Mouse (Mus musculus): ENCODE data around the gene Ucp2.
"Not testable (repeated sequence)": the region's sequence is repeated elsewhere in the genome, so short reads cannot be mapped to it uniquely, and the experiment has no call there.

The Ucp2 gene

DNA sequence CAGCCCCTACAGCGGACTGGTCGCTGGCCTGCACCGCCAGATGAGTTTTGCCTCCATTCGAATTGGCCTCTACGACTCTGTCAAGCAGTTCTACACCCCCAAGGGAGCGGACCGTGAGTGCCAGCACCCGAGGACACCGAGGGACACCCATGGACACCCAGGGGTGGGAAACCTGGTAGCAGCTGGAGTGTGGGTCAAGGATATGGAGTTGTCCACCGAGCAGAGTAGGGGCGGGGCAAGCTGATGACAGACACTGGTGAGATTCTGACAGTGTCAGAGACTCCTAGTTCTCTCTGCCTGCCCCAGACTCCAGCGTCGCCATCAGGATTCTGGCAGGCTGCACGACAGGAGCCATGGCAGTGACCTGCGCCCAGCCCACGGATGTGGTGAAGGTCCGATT lies 13.0 kb upstream of the Ucp2 start:
- DNase-seq, result no peak

DNA sequence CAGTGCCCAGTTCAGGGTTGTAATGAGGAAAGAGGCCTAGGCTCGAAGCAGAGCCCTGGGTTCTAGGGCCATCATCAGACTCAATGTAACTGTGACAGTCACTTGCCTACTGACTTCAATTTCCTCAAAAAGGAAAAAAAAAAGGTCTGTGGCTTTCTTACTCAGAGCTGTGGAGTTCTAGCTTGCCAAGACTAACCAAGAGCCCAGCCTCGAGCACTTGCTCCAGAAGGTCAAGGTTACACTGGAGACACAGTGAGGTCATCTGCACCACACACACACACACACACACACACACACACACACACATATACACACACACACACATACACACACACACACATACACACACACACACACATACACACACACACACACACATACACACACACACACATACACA lies 11.1 kb upstream of the Ucp2 start:
- DNase-seq, result not testable (repeated sequence)

DNA sequence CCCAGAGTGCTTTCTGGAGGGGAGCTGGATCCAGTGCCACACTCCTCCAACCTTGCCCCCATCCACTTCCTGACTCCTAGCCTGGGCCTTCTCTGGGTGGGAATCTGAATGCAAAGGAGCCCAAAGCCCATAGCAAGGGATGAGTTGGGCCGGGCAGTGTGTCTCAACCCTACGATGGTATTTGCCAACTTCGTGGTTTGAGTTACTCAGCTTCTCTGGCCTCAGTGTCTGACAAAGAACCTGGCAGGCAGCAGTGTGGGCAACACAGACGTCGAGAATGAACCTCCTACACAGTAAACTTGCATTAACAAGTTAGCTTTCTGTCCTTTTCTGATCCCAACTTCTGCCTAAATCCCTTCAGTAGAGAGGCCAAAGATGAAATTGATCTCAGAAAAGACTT lies 8.6 kb upstream of the Ucp2 start:
- no peak for DNase-seq

DNA sequence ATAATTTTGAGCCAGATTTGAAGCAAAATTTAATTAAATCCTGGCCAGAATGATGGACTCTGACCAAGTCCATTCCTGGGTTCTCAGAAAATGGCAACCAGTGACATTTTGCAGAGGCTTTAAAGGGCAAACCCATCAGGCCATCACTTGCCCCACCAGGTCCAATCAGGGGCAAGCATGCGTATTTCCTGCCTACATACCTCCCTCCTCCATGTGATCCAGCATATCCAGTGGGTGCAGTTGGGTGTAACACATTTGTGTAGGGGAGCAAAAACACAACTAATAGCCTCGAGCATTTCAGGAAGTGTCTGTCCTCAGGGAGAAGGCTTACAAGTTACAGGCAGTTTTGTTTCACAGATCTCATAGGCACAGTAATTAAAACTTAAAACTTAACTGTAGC lies 5.8 kb upstream of the Ucp2 start:
- DNase-seq, result no peak

DNA sequence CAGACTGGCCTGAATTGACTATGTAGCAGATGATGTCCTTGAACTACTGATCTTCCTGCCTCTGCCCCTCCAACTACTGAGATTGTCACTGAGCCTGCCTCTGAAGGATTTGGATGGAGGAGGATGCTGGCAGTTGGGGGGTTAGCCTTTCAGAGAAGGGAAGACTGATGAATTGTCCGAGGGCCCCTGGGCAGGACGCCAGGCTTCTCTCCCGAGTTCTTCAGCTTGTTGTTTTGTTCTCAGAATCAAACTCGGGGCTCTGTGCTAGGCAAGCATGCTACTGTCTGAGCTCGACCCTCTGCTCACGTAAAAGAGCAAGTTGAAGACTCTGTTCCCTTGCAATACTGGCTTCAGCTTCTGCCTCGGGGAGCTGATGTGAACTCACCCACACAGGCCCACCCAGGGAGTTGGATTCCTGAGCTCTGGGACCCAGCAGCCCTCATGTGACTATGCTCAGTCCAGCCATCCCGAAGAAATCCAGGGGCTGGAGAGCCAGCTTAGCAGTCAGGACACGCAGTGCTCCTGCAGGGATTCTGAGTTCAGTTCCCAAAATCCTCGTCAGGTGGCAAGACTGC lies 4.6 kb upstream of the Ucp2 start:
- DNase-seq, result no peak

DNA sequence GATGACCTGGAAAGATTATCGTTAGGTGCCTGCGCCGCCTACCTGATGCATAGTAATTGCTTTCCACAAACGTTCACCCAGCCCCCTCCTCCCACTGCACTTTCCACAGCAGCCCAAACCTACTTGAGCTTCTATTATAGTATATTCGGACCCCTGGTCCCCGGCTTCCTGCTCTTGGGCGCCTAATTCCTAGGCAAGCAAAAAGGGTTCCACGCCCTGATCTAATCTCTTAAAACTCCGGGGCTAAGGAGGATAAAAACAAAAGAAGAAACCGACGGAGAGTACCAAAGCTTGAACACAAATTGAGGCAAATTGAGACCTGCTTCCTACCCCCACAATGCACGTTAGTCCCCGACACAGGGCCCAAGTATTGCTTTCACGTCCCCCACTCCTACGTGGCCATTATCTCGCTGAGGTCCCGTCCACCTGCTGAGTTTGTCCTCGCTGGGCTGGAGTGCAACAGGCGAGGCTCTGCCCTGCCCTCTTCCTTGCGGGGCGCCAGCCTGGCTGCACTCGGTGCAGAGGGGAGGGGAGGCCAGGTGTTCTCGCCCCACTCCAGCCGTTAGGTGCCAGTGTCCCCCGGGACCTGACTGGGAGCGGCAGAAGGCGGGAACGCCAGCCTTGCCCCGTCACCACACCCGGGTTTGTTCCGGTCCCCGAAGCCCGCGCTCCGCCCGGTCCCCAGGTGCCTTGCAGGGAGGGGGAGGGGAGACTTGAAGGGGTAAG lies 583 bp upstream of the Ucp2 start:
- no peak for DNase-seq

DNA sequence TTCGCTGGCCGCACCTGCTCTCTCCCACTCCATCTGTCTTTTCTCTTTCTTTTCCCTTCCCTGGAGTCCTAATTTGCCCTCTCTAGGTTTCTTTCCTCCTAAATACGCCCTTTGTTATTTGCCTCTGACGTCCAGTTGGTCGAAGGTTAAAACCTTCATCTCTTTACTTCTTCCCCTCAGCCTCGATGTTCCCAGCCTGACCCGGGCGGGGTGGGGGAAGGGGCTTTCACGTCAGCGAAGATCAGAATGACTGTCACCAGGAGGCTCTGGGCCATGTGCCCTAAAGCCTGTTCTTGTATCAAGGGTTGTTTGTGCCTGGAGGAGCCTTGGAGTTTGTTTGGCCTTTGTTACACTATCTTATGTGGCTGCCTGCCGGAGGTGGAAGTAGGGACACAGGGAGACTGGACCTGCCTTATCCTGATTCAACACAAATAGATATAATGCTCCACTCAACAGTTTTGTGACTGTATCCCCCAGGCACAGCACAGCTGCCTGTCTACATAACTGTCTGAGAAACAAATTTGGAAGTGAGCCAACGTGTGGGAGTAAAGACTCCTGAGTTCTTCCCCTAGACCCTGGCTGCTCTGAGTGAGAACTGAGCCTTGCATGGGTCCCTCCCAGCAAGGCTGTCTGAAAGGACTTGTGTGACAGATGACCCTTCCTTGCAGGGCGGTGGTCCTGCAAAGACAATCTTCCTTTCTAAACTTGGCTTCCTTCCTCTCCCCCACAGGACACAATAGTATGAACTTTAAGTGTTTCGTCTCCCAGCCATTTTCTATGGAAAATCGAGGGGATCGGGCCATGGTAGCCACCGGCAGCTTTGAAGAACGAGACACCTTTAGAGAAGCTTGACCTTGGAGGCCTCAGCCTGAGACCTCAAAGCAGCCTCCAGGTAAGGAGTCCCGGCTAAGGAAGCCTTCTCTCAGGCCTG lies 612 bp downstream of the Ucp2 start:
- peak; percentile 49 for DNase-seq

DNA sequence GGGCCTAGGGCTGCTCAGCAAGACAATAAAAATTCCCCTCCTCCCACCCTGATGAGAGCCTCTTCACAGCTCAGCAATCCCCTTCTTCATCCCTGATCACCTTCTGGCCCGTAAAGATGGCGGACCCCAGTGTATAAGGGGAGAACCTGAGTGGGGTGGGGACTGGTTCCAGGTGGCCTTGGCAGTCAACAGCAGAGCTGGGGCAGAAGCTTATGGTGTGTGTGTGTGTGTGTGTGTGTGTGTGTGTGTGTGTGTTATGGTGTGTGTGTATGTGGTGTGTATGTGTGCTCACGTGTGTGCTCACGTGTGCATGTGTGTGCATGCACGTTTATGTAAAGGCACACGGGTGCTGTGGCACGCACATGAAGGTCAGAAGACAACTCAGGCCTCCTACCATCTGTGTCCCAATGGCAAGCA lies 1.3 kb downstream of the Ucp2 start:
- DNase-seq, result no peak

DNA sequence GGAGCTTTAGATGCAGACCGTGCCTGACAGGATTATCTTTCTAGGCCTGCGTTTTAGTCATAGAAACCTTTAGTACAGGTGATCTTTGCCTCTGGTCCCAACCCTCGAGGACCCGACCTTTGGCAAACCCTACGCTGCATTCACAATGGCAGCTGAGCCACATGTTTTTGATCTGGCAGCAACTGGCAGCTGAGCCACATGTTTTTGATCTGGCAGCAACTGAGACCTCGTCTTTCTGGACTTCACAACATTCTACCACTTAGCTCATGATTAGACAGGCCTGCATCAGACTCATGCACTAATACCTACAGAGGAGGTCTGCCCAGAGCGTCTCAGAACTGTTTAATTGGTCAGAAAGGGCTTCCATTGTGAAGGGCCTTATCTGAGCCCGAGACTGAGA lies 1.9 kb downstream of the Ucp2 start:
- no peak for DNase-seq

DNA sequence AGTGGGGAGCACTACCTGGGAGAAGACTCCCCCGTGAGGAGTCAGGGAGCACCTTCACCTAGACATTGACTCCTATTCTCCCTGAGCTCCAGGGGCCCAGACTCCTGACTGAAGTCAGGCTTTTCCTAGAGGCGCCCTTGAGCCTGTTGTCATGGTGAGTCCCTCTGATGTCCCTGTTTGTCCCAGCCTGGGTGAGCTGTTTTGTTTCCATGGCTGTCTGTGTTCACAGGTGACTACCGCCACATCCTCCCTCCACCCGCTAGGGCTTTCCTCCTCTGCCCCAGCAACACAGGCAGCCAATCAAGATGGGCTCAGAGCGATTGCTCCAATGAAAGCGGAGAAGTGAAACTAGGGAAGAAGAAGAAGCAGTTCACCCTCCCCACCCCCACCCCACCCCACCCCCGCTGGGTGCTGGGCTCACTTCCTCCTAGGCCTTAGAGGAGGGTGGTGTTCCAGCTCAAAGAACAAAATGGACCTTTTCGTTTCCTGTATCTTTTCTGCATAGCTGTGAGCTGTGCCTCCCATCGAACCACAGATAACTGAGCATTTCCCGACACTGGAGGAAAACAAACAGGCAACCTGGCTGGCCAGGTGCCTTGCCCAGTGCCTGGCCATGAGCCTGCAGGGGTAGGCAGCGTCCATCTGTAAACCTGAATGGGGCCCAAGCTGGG lies 2.6 kb downstream of the Ucp2 start:
- DNase-seq, result peak; percentile 81

DNA sequence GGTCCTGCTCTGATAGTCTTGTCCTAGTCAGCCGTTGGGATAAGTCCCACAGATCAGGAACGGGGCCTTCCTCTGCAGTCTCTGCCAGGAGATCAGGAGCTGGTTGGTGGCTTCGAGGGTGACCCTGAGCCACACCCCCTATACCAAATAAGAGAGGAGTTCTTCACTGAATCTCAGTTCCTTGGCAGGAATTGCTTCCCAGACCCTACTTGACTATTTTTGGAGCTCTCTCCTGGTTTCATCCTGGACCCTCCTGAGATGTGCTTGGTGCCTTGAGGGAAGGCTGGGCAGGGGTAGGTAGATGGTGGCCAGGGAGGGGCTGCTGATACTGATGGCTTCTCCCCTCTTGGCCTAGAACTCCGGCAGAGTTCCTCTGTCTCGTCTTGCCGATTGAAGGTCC lies 3.2 kb downstream of the Ucp2 start:
- no peak for DNase-seq

DNA sequence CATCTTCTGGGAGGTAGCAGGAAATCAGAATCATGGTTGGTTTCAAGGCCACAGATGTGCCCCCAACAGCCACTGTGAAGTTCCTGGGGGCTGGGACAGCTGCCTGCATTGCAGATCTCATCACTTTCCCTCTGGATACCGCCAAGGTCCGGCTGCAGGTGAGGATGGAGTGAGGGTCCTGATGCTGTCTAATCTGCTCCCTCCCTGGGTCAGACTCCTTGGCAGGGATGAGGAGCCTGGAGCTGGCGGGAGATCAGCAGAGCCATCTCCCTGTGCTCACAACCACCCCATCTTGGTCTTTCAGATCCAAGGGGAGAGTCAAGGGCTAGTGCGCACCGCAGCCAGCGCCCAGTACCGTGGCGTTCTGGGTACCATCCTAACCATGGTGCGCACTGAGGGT lies 3.7 kb downstream of the Ucp2 start:
- DNase-seq, result no peak

DNA sequence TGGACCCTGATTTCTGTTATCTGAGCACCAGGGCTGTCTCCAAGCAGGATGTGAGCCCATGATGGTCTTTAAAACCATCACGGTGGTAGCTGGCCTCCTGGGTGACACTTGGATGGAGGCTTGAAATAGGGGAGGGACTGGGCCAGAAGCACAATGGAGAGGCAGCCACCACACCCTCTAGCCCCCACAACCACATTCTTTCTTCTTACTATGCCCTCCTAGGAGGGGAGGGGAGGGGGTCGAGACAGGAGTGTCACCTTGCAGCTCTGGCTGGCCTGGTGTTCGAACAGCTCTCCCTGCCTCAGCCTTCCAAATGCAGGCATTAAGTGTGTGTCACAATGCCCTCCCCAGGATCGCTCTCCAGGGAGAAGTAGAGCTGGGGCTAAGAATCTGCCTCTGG lies 4.3 kb downstream of the Ucp2 start:
- no peak for DNase-seq

DNA sequence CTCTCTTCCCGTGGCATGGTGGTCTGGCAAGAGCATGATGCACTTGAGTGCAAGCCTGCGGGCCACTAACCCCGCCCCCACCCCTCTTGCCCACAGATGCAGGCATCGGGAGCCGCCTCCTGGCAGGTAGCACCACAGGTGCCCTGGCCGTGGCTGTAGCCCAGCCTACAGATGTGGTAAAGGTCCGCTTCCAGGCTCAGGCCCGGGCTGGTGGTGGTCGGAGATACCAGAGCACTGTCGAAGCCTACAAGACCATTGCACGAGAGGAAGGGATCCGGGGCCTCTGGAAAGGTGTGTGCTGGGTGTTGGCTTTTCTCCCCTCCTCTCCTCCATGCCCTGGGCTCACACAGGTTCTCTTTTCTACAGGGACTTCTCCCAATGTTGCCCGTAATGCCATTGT lies 4.8 kb downstream of the Ucp2 start:
- DNase-seq, result no peak

DNA sequence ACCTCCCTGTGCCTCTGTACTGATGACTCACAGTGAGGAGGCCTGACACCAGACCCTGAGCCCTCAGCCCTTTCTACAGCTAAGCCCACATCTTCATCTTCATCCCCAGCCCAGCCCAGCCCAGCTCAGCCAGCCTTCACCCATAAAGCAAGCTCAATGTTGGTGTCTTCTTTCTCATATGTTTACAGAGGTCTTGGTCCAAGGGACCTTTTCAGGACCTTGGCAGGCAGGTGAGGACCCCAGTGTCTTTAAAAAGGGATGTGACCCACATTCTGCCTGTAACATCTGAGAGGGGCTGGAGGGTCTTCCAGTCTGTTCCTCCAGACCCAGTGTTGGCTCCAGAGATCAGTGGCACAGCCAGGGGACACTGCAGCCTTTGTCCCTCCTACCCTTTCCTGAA lies 6.3 kb downstream of the Ucp2 start:
- DNase-seq, result no peak

DNA sequence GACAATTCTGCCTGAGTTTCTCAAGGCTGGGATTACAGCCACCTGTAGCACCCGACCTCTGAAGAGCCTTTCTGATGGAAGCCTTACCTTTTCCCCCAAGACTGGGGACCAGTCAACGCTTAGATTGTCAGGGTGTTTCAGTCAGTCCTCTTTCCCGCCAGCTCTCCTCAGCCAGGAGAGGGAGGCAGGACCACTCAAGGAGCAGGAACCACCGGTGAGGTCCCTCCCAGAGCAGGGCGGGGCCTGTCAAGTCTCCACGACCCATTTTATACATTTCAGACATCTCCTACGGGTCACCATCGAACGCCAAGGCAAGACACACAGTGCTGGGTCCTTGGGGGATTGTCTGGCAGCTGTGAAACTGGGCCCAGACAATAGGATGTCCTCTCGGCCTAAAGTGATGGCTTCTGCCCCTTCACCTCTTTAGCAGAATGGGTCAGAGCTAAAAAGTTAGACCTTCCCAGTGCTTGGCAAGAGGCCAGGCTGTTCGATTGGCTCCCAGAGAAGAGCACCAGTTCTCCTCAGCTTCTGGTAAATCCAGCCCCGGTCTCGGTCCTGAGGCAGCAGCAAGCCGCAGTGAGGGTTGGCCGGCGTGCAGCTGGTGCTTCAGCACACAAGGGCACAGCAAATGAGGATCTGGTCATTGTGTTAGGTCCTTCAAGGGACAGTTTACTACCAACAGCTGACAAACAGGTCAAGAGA lies 7.3 kb downstream of the Ucp2 start:
- peak; percentile 63 for DNase-seq

DNA sequence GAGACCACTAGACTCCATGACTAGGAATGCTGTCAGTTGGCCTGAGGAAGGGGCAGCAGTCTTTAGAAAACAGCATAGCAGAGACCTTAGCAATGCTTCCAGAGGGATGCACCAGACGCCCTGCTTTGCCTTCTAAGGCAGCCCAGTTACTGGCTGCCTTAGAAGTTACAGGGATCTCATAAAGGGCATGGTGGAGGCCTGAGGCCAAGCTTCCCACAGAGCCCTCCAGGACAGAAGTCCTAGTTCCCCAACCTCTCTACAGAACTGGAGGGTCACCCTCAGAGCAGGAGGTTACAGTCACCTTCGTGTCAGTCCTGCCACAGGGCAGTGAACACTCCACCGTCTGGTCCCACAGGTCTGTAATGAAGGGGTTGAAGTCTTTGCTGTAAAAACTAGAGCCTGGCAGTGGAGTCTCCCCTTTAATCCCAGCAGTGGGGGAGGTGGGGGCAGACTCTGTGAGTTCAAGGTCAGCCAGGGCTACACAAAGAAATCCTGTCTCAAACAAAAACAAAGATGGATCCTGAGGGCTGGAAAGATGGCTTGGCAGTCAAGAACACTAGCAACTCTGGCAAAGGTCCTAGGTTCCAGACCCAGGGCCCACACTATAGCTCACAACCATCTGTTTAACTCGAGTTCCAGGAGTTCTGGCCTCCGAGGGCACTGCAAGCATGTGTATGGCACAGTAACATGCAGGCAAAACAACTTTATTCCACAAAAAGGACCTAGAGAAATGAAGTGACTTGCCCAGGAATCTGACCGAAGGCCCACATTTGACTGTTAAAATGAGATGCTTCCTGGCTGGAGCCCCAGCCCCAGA lies 8.1 kb downstream of the Ucp2 start:
- DNase-seq, result peak; percentile 52

DNA sequence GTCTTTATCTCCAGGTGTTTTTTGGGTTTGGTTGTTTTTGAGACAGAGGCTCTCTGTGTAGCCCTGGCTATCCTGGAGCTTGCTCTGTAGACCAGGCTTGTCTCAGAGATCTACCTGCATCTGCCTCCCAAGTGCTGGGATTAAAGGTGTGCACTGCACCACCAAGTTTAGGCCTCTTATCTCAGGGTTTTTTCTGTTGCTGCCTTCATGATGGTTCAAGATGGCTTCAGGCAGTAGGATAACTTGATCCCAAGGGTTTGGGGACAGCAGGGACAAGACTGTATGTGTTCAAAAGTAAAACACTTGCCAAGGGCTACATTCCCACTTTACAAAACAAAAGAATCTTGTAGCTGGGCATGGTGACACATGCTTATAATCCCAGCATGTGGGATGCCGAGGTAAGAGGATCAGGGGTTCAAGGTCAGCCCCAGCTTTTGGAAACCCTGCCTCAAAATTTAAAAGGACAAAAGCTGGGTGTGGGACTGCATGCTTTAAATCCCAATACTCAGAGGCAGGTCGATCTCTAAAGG lies 8.8 kb downstream of the Ucp2 start:
- DNase-seq, result no peak

DNA sequence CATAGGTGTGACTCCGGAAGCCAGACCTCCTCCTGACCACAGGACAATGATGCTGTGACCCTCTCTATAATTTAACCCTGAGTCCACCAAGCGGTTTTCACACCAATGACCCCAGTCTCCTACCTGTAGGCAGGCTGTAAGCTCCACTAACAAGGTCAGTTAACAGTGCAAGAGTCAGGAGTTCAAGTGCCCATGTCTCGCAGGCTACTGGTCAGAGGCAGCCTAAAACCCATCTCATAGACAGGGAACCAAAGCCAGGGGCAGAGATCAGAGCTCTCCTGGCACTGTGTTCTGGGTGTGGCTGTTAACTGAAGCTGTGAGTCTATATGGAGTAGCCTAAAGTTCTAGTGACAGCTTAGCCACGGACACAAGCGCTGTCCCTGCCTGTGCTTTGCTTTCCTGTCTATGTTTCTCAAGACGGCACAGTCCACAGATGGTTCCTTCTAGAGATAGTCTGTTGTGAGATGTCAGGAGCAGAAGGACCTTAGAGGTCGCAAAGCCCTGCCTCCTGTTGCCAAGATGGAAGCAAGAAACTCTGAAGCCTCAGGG lies 9.3 kb downstream of the Ucp2 start:
- DNase-seq, result peak; percentile 46

DNA sequence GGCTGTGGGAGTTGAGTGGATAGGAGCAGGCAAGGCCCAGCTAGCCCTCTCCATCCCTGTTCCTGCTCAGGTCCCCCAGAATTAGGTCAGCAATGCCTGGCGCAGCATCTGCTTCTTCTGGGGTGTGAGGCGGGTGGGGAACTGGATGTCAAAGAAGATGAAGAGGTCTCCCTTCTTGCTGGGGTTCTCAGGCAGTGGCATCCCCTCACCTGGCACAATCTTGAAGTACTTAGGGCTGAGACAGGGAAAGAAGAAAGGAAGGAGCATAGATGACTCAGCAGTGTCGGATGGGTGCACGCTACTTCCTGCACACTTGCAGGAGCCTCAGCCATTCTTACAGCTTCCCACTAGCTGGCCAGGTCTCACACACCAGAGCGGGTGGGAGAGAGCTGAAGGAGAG lies 9.9 kb downstream of the Ucp2 start:
- DNase-seq, result peak; percentile 60
